Mouse (Mus musculus) limb, embryonic 14.5 days (tissue): Measurements from ENCODE around the gene Tpra1. TPM values are rescaled to one million over a fixed set of nuclear protein-coding genes. Genes with fewer than 3 reads are reported as not detected.

ENCODE experiments used
- ATAC-seq: fragments of 200-750 bp; cut with Nextera tagmentation; 2 replicates; pipeline ENCODE4 v1.8.0; 2017; ENCODE audit warnings: low read depth, moderate number of reproducible peaks, moderate TSS enrichment; ENCODE audit not compliant: low FRiP score
- DNase-seq: peaks from one replicate; pipeline ENCODE4 v3.0.0-alpha.2; 2015; ENCODE audit warnings: low spot score
- H3K27ac ChIP-seq: fragments of 300-500 bp; sonication (generic); replicated peaks from 2 replicates; pipeline ENCODE4 v1.5.1; 2014; ENCODE audit warnings: low read depth, mild to moderate bottlenecking, low read length, moderate library complexity, mixed read lengths
- H3K27me3 ChIP-seq: fragments of 300-500 bp; sonication (generic); 2 replicates; pipeline ENCODE4 v1.6.1; 2014; ENCODE audit warnings: low read length, mixed read lengths; ENCODE audit not compliant: control insufficient read depth, insufficient read depth
- H3K36me3 ChIP-seq: fragments of 300-500 bp; sonication (generic); 2 replicates; pipeline ENCODE4 v1.6.1; 2014; ENCODE audit warnings: mild to moderate bottlenecking, low read length, moderate library complexity, mixed read lengths; ENCODE audit not compliant: control insufficient read depth, insufficient read depth
- H3K4me1 ChIP-seq: fragments of 300-500 bp; sonication (generic); 2 replicates; pipeline ENCODE4 v1.6.1; 2014; ENCODE audit warnings: antibody characterized with exemption, low read length, mixed read lengths; ENCODE audit not compliant: control insufficient read depth, insufficient read depth
- H3K4me2 ChIP-seq: fragments of 300-500 bp; sonication (generic); replicated peaks from 2 replicates; pipeline ENCODE4 v1.6.1; 2014; ENCODE audit warnings: low read depth, mild to moderate bottlenecking, low read length, moderate library complexity; ENCODE audit not compliant: severe bottlenecking
- H3K4me3 ChIP-seq: fragments of 300-500 bp; sonication (generic); replicated peaks from 2 replicates; pipeline ENCODE4 v1.5.1; 2014; ENCODE audit warnings: low read length
- H3K9ac ChIP-seq: fragments of 300-500 bp; sonication (generic); 2 replicates; pipeline ENCODE4 v1.6.1; 2014; ENCODE audit warnings: mild to moderate bottlenecking, low read depth, low read length, moderate library complexity; ENCODE audit not compliant: severe bottlenecking
- H3K9me3 ChIP-seq: fragments of 300-500 bp; sonication (generic); 2 replicates; pipeline ENCODE4 v1.6.1; 2016; ENCODE audit warnings: low read length; ENCODE audit not compliant: control insufficient read depth
- POLR2A ChIP-seq: fragments of 200-500 bp; IDR thresholded peaks from 2 replicates; pipeline ENCODE4 v1.8.0; 2012; ENCODE audit warnings: inconsistent platforms, mild to moderate bottlenecking, moderate library complexity, borderline replicate concordance; ENCODE audit not compliant: insufficient read depth, insufficient read length; ENCODE audit errors: extremely low read depth
- WGBS: fragments of 180-500 bp; shearing (Covaris S2); extraction: QIAGEN DNeasy Blood & Tissue Kit; methylation state at CpG from one replicate; pipeline ENCODE4 v1.1.7; 2014; 5-methylcytosine and 5-hydroxymethylcytosine counted together
- polyA plus RNA-seq, 2 experiments: library from polyadenylated mRNA; depleted of rRNA in 1 of 2; stranded (reverse) in 1 of 2; unstranded in 1 of 2; fragments of >200 nt; fragmentation: Nextera tagmentation in 1 of 2; extraction: Ambion mirVana in 1 of 2; gene quantifications; 2 replicates each; pipeline versions ENCODE4 v1.2.1 to v1.2.3; 2012 to 2014

Tpra1 gene
- polyA plus RNA-seq, 2 experiments = 62.2 to 141 TPM

GRCm38 (mm10) chr6:88872811-88873210 lies 29.2 kb upstream of the Tpra1 start:
- H3K9ac ChIP-seq = no peak overlapping the region
- TF ChIP-seq POLR2A = no peak
- H3K27ac ChIP-seq = no peak overlapping the region
- WGBS = 24% methylated on average over 7 of the region's 7 CpGs
- no peak overlapping the region for H3K4me3 ChIP-seq
- H3K27me3 ChIP-seq = no peaks in the 10 kb centered on the region
- H3K36me3 ChIP-seq = no peaks in the 10 kb centered on the region
- H3K4me1 ChIP-seq = peaks cover 15% of the 10 kb centered on the region; the same call in 1 of the 2 replicates
- DNase-seq = no peak
- ATAC-seq = peak; percentile 20; the same call in 1 of the 2 replicates
- H3K4me2 ChIP-seq = 0 out of 2 replicates have a peak overlapping the region, but pooled peaks have one; percentile 15
- H3K9me3 ChIP-seq = no peaks in the 10 kb centered on the region

GRCm38 (mm10) chr6:88873965-88874867 lies 27.8 kb upstream of the Tpra1 start:
- peak; percentile 51; the same call in 1 of the 2 replicates for ATAC-seq

GRCm38 (mm10) chr6:88874868-88875508 lies 27.1 kb upstream of the Tpra1 start, which contains the start of gene Podxl2:
Gene Podxl2, minus strand, starts transcription at chr6:88875044.
- no peak for TF ChIP-seq POLR2A
- peak; percentile 80 for DNase-seq
- no peaks in the 10 kb centered on the region for H3K36me3 ChIP-seq
- H3K9ac ChIP-seq = peak within 1 kb of the TSS; percentile 87
- no peaks in the 10 kb centered on the region for H3K27me3 ChIP-seq
- no peak within 1 kb of the TSS for H3K27ac ChIP-seq
- H3K4me2 ChIP-seq = peak within 1 kb of the TSS; percentile 98
- WGBS = 6% methylated on average over 47 of the region's 63 CpGs
- no peaks in the 10 kb centered on the region for H3K9me3 ChIP-seq
- peak within 1 kb of the TSS; percentile 73 for H3K4me3 ChIP-seq
- peaks cover 15% of the 10 kb centered on the region; the same call in 1 of the 2 replicates for H3K4me1 ChIP-seq
- peak; percentile 84 for ATAC-seq

More at GRCm38 (mm10) chr6:88873965-88874867, 27.8 kb upstream of the Tpra1 start:
- Histone ChIP-seq H3K9ac (peak overlapping the region; percentile 87), H3K9me3 (no peaks in the 10 kb centered on the region), H3K4me3 (peak overlapping the region; percentile 73), H3K36me3 (no peaks in the 10 kb centered on the region), H3K4me2 (peak overlapping the region; percentile 98), H3K4me1 (peaks cover 15% of the 10 kb centered on the region; the same call in 1 of the 2 replicates), H3K27ac (no peak overlapping the region), H3K27me3 (no peaks in the 10 kb centered on the region)
- WGBS = 2% methylated on average over 72 of the region's 74 CpGs
- TF ChIP-seq POLR2A = no peak
- no peak for DNase-seq

GRCm38 (mm10) chr6:88879471-88879870 lies 22.6 kb upstream of the Tpra1 start:
- Histone ChIP-seq H3K9ac (no peak overlapping the region), H3K27me3 (no peaks in the 10 kb centered on the region), H3K4me1 (no peaks in the 10 kb centered on the region), H3K36me3 (peaks cover 37% of the 10 kb centered on the region), H3K27ac (no peak overlapping the region), H3K4me2 (no peak overlapping the region), H3K9me3 (no peaks in the 10 kb centered on the region), H3K4me3 (no peak overlapping the region)
- DNase-seq = no peak
- no peak for ATAC-seq
- TF ChIP-seq POLR2A = no peak
- 68% methylated on average over 4 of the region's 4 CpGs for WGBS

- no peak for ATAC-seq
- Histone ChIP-seq H3K4me1 (no peaks in the 10 kb centered on the region), H3K27ac (no peak overlapping the region), H3K4me3 (no peak overlapping the region), H3K36me3 (peaks cover 54% of the 10 kb centered on the region), H3K4me2 (no peak overlapping the region), H3K9ac (no peak overlapping the region), H3K9me3 (no peaks in the 10 kb centered on the region), H3K27me3 (no peaks in the 10 kb centered on the region)
- TF ChIP-seq POLR2A = no peak
- no peak for DNase-seq
- WGBS = 89% methylated on average over 7 of the region's 7 CpGs
Measured at GRCm38 (mm10) chr6:88881334-88881733, 20.7 kb upstream of the Tpra1 start.
